Mouse (Mus musculus): Measurements from ENCODE around the gene Anxa9. TPM values are rescaled to one million over a fixed set of nuclear protein-coding genes. Genes with fewer than 3 reads are reported as not detected.

Anxa9 gene
- polyA plus RNA-seq, 1 experiment from 2014 or later, result 0.84 TPM

- Histone ChIP-seq H3K9me3 (replicated peaks; ENCODE audit: control insufficient read depth, low read length) (no peaks in the 10 kb centered on the region), H3K27me3 (ENCODE audit: control insufficient read depth, insufficient read depth, low read length) (no peaks in the 10 kb centered on the region), H3K4me1 (ENCODE audit: control insufficient read depth, insufficient read depth, low read length) (peaks cover 9% of the 10 kb centered on the region), H3K36me3 (ENCODE audit: control insufficient read depth, insufficient read depth, low read length) (peaks cover 10% of the 10 kb centered on the region), H3K4me2 (peak overlapping the region; percentile 81), H3K27ac (ENCODE audit: low read depth, low read length) (no peak overlapping the region), H3K4me3 (ENCODE audit: low read depth, low read length) (peak overlapping the region; percentile 84), H3K9ac (ENCODE audit: low read depth, low read length) (no peak overlapping the region; the same call in 1 of the 2 replicates)
- no peak for ATAC-seq (replicated peaks; ENCODE audit: insufficient number of reproducible peaks, low FRiP score, low TSS enrichment)
- 32% methylated on average over 1 of the region's 1 CpGs for WGBS (ENCODE audit: insufficient replicate concordance)
These were observed 22.9 kb downstream of the Anxa9 start for GRCm38 (mm10) chr3:95284062-95284461.

- Histone ChIP-seq H3K4me1 (ENCODE audit: control insufficient read depth, insufficient read depth, low read length) (peaks cover 9% of the 10 kb centered on the region), H3K36me3 (ENCODE audit: control insufficient read depth, insufficient read depth, low read length) (peaks cover 9% of the 10 kb centered on the region), H3K27me3 (ENCODE audit: control insufficient read depth, insufficient read depth, low read length) (no peaks in the 10 kb centered on the region), H3K4me2 (peak overlapping the region; percentile 81), H3K9me3 (replicated peaks; ENCODE audit: control insufficient read depth, low read length) (no peaks in the 10 kb centered on the region), H3K4me3 (ENCODE audit: low read depth, low read length) (peak overlapping the region; percentile 84), H3K27ac (ENCODE audit: low read depth, low read length) (peak overlapping the region; percentile 98), H3K9ac (ENCODE audit: low read depth, low read length) (peak overlapping the region; percentile 93)
- 1% methylated on average over 7 of the region's 7 CpGs for WGBS (ENCODE audit: insufficient replicate concordance)
- no peak for ATAC-seq (replicated peaks; ENCODE audit: insufficient number of reproducible peaks, low FRiP score, low TSS enrichment)
These were observed 23.4 kb downstream of the Anxa9 start for GRCm38 (mm10) chr3:95283589-95283941.

- Histone ChIP-seq H3K4me2 (peak overlapping the region; percentile 81), H3K9ac (ENCODE audit: low read depth, low read length) (peak overlapping the region; percentile 93), H3K36me3 (ENCODE audit: control insufficient read depth, insufficient read depth, low read length) (peaks cover 3% of the 10 kb centered on the region; the same call in 1 of the 2 replicates), H3K4me1 (ENCODE audit: control insufficient read depth, insufficient read depth, low read length) (peaks cover 9% of the 10 kb centered on the region), H3K27ac (ENCODE audit: low read depth, low read length) (peak overlapping the region; percentile 98), H3K27me3 (ENCODE audit: control insufficient read depth, insufficient read depth, low read length) (no peaks in the 10 kb centered on the region), H3K9me3 (replicated peaks; ENCODE audit: control insufficient read depth, low read length) (no peaks in the 10 kb centered on the region), H3K4me3 (ENCODE audit: low read depth, low read length) (peak overlapping the region; percentile 84)
- WGBS (ENCODE audit: insufficient replicate concordance), result under 1% methylated on average over 51 of the region's 51 CpGs
- ATAC-seq (replicated peaks; ENCODE audit: insufficient number of reproducible peaks, low FRiP score, low TSS enrichment), result peak; percentile 68
These were observed 23.9 kb downstream of the Anxa9 start for GRCm38 (mm10) chr3:95282865-95283588.

GRCm38 (mm10) chr3:95282381-95282864, 24.6 kb downstream of the Anxa9 start:
- Histone ChIP-seq H3K4me3 (ENCODE audit: low read depth, low read length) (peak overlapping the region; percentile 84), H3K4me2 (peak overlapping the region; percentile 81), H3K36me3 (ENCODE audit: control insufficient read depth, insufficient read depth, low read length) (no peaks in the 10 kb centered on the region), H3K4me1 (ENCODE audit: control insufficient read depth, insufficient read depth, low read length) (peaks cover 9% of the 10 kb centered on the region), H3K27me3 (ENCODE audit: control insufficient read depth, insufficient read depth, low read length) (no peaks in the 10 kb centered on the region), H3K27ac (ENCODE audit: low read depth, low read length) (peak overlapping the region; percentile 98), H3K9me3 (replicated peaks; ENCODE audit: control insufficient read depth, low read length) (no peaks in the 10 kb centered on the region), H3K9ac (ENCODE audit: low read depth, low read length) (peak overlapping the region; percentile 93)
- ATAC-seq (replicated peaks; ENCODE audit: insufficient number of reproducible peaks, low FRiP score, low TSS enrichment), result no peak
- under 1% methylated on average over 11 of the region's 11 CpGs for WGBS (ENCODE audit: insufficient replicate concordance)

GRCm38 (mm10) chr3:95281216-95282126, 25.5 kb downstream of the Anxa9 start, which contains the start of the genes Mindy1 and Prune1:
TSS of gene Mindy1 (plus strand) at chr3:95281345.
TSS of gene Prune1 (minus strand) at chr3:95282076.
- Histone ChIP-seq H3K9me3 (replicated peaks; ENCODE audit: control insufficient read depth, low read length) (no peaks in the 10 kb centered on the region), H3K4me2 (peak within 1 kb of the TSS; percentile 81), H3K36me3 (ENCODE audit: control insufficient read depth, insufficient read depth, low read length) (no peaks in the 10 kb centered on the region), H3K4me3 (ENCODE audit: low read depth, low read length) (peak within 1 kb of the TSS; percentile 84), H3K9ac (ENCODE audit: low read depth, low read length) (peak within 1 kb of the TSS; percentile 96), H3K27me3 (ENCODE audit: control insufficient read depth, insufficient read depth, low read length) (no peaks in the 10 kb centered on the region), H3K4me1 (ENCODE audit: control insufficient read depth, insufficient read depth, low read length) (peaks cover 9% of the 10 kb centered on the region), H3K27ac (ENCODE audit: low read depth, low read length) (peak within 1 kb of the TSS; percentile 98)
- peak; percentile 87 for ATAC-seq (replicated peaks; ENCODE audit: insufficient number of reproducible peaks, low FRiP score, low TSS enrichment)
- WGBS (ENCODE audit: insufficient replicate concordance), result under 1% methylated on average over 53 of the region's 53 CpGs

GRCm38 (mm10) chr3:95280747-95281146, 26.2 kb downstream of the Anxa9 start:
- no peaks in the 10 kb centered on the region for H3K27me3 ChIP-seq (ENCODE audit: control insufficient read depth, insufficient read depth, low read length)

GRCm38 (mm10) chr3:95277149-95277551, 29.8 kb downstream of the Anxa9 start:
- 0 out of 2 replicates have a peak overlapping the region, but pooled peaks have one; percentile 39 for H3K9ac ChIP-seq (ENCODE audit: low read depth, low read length)
- no peak for ATAC-seq (replicated peaks; ENCODE audit: insufficient number of reproducible peaks, low FRiP score, low TSS enrichment)
- H3K9me3 ChIP-seq (replicated peaks; ENCODE audit: control insufficient read depth, low read length), result no peaks in the 10 kb centered on the region

More at GRCm38 (mm10) chr3:95280747-95281146, 26.2 kb downstream of the Anxa9 start:
- Histone ChIP-seq H3K4me1 (ENCODE audit: control insufficient read depth, insufficient read depth, low read length) (peaks cover 9% of the 10 kb centered on the region), H3K9ac (ENCODE audit: low read depth, low read length) (peak overlapping the region; percentile 96), H3K4me2 (peak overlapping the region; percentile 81), H3K36me3 (ENCODE audit: control insufficient read depth, insufficient read depth, low read length) (no peaks in the 10 kb centered on the region), H3K4me3 (ENCODE audit: low read depth, low read length) (peak overlapping the region; percentile 84), H3K9me3 (replicated peaks; ENCODE audit: control insufficient read depth, low read length) (no peaks in the 10 kb centered on the region), H3K27ac (ENCODE audit: low read depth, low read length) (peak overlapping the region; percentile 84)
- WGBS (ENCODE audit: insufficient replicate concordance), result 11% methylated on average over 8 of the region's 8 CpGs
- no peak for ATAC-seq (replicated peaks; ENCODE audit: insufficient number of reproducible peaks, low FRiP score, low TSS enrichment)

GRCm38 (mm10) chr3:95276428-95276934, 30.5 kb downstream of the Anxa9 start:
- Histone ChIP-seq H3K9me3 (replicated peaks; ENCODE audit: control insufficient read depth, low read length) (no peaks in the 10 kb centered on the region), H3K4me2 (no peak overlapping the region), H3K36me3 (ENCODE audit: control insufficient read depth, insufficient read depth, low read length) (no peaks in the 10 kb centered on the region; the same call in 1 of the 2 replicates), H3K27me3 (ENCODE audit: control insufficient read depth, insufficient read depth, low read length) (no peaks in the 10 kb centered on the region), H3K9ac (ENCODE audit: low read depth, low read length) (no peak overlapping the region), H3K4me3 (ENCODE audit: low read depth, low read length) (no peak overlapping the region), H3K4me1 (ENCODE audit: control insufficient read depth, insufficient read depth, low read length) (peaks cover 3% of the 10 kb centered on the region; the same call in 1 of the 2 replicates), H3K27ac (ENCODE audit: low read depth, low read length) (no peak overlapping the region; the same call in 1 of the 2 replicates)
- ATAC-seq (replicated peaks; ENCODE audit: insufficient number of reproducible peaks, low FRiP score, low TSS enrichment), result no peak
- 61% methylated on average over 5 of the region's 5 CpGs for WGBS (ENCODE audit: insufficient replicate concordance)

More at GRCm38 (mm10) chr3:95277149-95277551, 29.8 kb downstream of the Anxa9 start:
- Histone ChIP-seq H3K4me3 (ENCODE audit: low read depth, low read length) (no peak overlapping the region), H3K36me3 (ENCODE audit: control insufficient read depth, insufficient read depth, low read length) (no peaks in the 10 kb centered on the region; the same call in 1 of the 2 replicates), H3K27me3 (ENCODE audit: control insufficient read depth, insufficient read depth, low read length) (no peaks in the 10 kb centered on the region), H3K27ac (ENCODE audit: low read depth, low read length) (no peak overlapping the region), H3K4me2 (no peak overlapping the region), H3K4me1 (ENCODE audit: control insufficient read depth, insufficient read depth, low read length) (peaks cover 3% of the 10 kb centered on the region; the same call in 1 of the 2 replicates)
- 60% methylated on average over 1 of the region's 1 CpGs for WGBS (ENCODE audit: insufficient replicate concordance)
